Mouse (Mus musculus) neural tube, embryonic 14.5 days (tissue): ENCODE measurements around the gene Klhl29. TPM values are rescaled to one million over a fixed set of nuclear protein-coding genes. Genes with fewer than 3 reads are reported as not detected.

Experiments used
- ATAC-seq: fragments of 200-750 bp; cut with Nextera tagmentation; 2 replicates; pipeline ENCODE4 v1.8.0; 2017; ENCODE audit warnings: low read depth, mild to moderate bottlenecking, moderate TSS enrichment, moderate library complexity
- H3K27ac ChIP-seq: fragments of 300-500 bp; sonication (generic); 2 replicates; pipeline ENCODE4 v1.5.1; 2014; ENCODE audit warnings: low read depth, mild to moderate bottlenecking, control low read depth, low read length, moderate library complexity, mixed read lengths
- H3K27me3 ChIP-seq: fragments of 300-500 bp; sonication (generic); 2 replicates; pipeline ENCODE4 v1.6.1; 2014; ENCODE audit warnings: low read length; ENCODE audit not compliant: control insufficient read depth, insufficient read depth
- H3K36me3 ChIP-seq: fragments of 300-500 bp; sonication (generic); 2 replicates; pipeline ENCODE4 v1.6.1; 2014; ENCODE audit warnings: low read length, mixed read lengths; ENCODE audit not compliant: control insufficient read depth, insufficient read depth
- H3K4me1 ChIP-seq: fragments of 300-500 bp; sonication (generic); 2 replicates; pipeline ENCODE4 v1.6.1; 2014; ENCODE audit warnings: low read length; ENCODE audit not compliant: control insufficient read depth, insufficient read depth
- H3K4me2 ChIP-seq: fragments of 300-500 bp; sonication (generic); 2 replicates; pipeline ENCODE4 v1.6.1; 2014; ENCODE audit warnings: mild to moderate bottlenecking, low read depth, low read length, control low read depth
- H3K4me3 ChIP-seq: fragments of 300-500 bp; sonication (generic); 2 replicates; pipeline ENCODE4 v1.5.1; 2014; ENCODE audit warnings: low read depth, low read length, control low read depth, mixed read lengths
- H3K9ac ChIP-seq: fragments of 300-500 bp; sonication (generic); replicated peaks from 2 replicates; pipeline ENCODE4 v1.6.1; 2014; ENCODE audit warnings: low read depth, mild to moderate bottlenecking, control low read depth, low read length, mixed read lengths
- H3K9me3 ChIP-seq: fragments of 300-500 bp; sonication (generic); 2 replicates; pipeline ENCODE4 v1.6.1; 2016; ENCODE audit warnings: low read length; ENCODE audit not compliant: control insufficient read depth
- WGBS: fragments of 180-500 bp; shearing (Covaris S2); extraction: QIAGEN DNeasy Blood & Tissue Kit; methylation state at CpG from one replicate; pipeline ENCODE4 v1.1.7; 2014; 5-methylcytosine and 5-hydroxymethylcytosine counted together
- polyA plus RNA-seq: library from polyadenylated mRNA; unstranded; fragments of >200 nt; fragmentation: Nextera tagmentation; extraction: Ambion mirVana; gene quantifications from 2 replicates; pipeline ENCODE4 v1.2.1, GENCODE M21; 2014

Klhl29 gene
- polyA plus RNA-seq, 1 experiment from 2014 or later, result 6.1 TPM

DNA sequence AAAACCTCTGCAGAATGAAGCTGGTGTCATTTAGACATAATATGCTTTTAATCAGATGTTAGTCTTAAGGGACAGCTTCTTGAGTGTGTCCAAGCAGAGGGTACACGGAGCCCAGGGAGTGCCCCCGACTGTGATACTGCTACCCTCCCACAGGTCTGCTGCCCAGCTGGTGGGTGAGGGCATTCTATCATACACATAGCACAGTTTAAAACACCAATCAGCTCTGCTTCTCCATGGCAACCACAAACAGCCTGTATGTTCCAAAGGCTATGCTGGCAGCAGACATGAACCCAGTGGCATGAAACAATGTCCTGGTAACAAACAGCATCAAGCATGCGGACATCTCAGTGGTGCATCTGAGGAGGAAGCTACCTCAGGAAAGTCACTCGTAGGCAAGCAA lies 192.9 kb downstream of the Klhl29 start:
- H3K4me1 ChIP-seq, result 0 out of 2 replicates have a peak, but pooled peaks cover 3% of the 10 kb centered on the region
- no peak overlapping the region for H3K4me3 ChIP-seq
- H3K27me3 ChIP-seq, result no peaks in the 10 kb centered on the region
- no peaks in the 10 kb centered on the region for H3K36me3 ChIP-seq
- ATAC-seq, result peak; percentile 47; the same call in 1 of the 2 replicates
- 69% methylated on average over 4 of the region's 4 CpGs for WGBS
- no peak overlapping the region for H3K27ac ChIP-seq
- no peaks in the 10 kb centered on the region for H3K9me3 ChIP-seq
- no peak overlapping the region for H3K9ac ChIP-seq
- H3K4me2 ChIP-seq, result no peak overlapping the region

DNA sequence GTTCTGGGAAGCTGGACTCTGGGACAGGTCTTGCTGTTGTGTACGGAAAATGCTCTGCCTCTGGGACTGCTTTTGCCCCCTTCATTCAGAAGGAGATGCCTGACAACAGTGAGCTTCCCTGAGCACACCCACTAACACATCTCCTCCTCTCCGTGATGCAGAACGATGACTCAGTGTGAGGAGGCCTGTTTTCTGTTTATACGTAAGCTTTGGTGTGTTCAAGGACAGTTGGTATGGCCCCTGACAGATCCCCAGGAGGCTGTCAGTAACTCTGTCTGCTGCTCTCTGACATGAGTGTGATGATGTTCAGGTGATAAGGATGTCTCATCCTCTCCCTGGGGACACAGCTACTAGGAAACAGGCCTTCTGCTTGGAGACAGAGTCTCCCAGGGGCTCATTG lies 193.3 kb downstream of the Klhl29 start:
- no peak for ATAC-seq
- Histone ChIP-seq H3K4me2 (no peak overlapping the region), H3K27me3 (no peaks in the 10 kb centered on the region), H3K9ac (no peak overlapping the region), H3K9me3 (no peaks in the 10 kb centered on the region), H3K4me1 (0 out of 2 replicates have a peak, but pooled peaks cover 3% of the 10 kb centered on the region), H3K4me3 (no peak overlapping the region), H3K36me3 (no peaks in the 10 kb centered on the region), H3K27ac (no peak overlapping the region)
- 85% methylated on average over 4 of the region's 4 CpGs for WGBS

DNA sequence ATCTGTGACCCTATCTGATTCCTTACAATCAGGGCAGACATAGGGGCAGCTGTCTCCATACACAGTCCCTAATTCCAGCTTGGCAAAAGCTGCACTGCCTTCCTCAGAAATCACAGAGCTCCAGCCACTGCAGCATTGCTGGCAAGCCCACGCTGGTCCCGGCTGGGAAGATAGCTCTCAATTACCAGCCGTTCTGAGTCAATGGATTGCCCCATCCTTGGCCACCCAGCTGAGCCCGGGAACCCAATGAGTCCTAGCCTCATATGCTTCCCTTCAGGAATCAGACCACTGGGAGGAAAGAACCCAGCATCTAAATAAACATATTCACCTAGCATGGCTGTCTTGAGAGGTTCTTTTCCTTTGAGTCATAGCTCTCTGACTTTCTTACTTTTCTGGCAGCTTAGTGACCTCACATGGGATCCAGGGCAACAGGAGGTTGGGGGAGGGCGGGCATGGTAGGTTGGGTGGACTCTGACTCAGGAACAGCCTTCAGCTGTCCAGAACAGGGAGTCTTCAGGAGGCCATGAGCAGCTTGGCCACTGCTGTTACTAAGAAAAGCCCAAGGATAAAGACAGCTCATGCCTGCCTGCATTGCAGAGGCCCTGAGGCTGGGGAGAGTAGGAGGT lies 198.7 kb downstream of the Klhl29 start:
- no peak for ATAC-seq
- no peak overlapping the region for H3K4me3 ChIP-seq
- no peaks in the 10 kb centered on the region for H3K9me3 ChIP-seq
- 58% methylated on average over 5 of the region's 5 CpGs for WGBS
- no peaks in the 10 kb centered on the region for H3K27me3 ChIP-seq
- H3K27ac ChIP-seq, result no peak overlapping the region
- no peaks in the 10 kb centered on the region for H3K4me1 ChIP-seq
- H3K4me2 ChIP-seq, result no peak overlapping the region
- H3K9ac ChIP-seq, result no peak overlapping the region
- no peaks in the 10 kb centered on the region for H3K36me3 ChIP-seq

DNA sequence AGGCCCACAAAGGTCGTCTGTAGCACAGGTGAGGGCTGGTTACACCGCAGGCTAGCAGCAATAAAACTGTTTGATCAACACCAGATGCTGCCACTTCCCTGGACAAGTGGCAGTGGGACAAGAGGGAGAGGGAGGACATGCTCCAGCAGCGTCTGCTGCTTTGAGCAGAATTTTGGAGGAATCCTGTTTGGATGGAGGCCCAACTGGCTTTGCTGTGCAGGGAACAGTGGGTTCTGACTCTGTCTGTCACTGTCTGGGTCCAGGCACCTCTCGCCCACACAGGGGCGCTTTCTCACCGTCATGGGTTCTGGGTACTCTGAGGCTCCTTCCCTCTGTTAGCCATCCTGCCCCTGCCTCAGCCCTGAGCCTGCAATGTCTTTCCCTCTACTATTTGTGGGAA lies 209.3 kb downstream of the Klhl29 start:
- H3K27ac ChIP-seq, result no peak overlapping the region
- H3K36me3 ChIP-seq, result no peaks in the 10 kb centered on the region
- 50% methylated on average over 6 of the region's 6 CpGs for WGBS
- no peak overlapping the region for H3K9ac ChIP-seq
- no peaks in the 10 kb centered on the region for H3K9me3 ChIP-seq
- H3K4me2 ChIP-seq, result no peak overlapping the region
- H3K4me3 ChIP-seq, result no peak overlapping the region
- H3K4me1 ChIP-seq, result no peaks in the 10 kb centered on the region
- ATAC-seq, result peak; percentile 52; the same call in 1 of the 2 replicates
- H3K27me3 ChIP-seq, result no peaks in the 10 kb centered on the region

DNA sequence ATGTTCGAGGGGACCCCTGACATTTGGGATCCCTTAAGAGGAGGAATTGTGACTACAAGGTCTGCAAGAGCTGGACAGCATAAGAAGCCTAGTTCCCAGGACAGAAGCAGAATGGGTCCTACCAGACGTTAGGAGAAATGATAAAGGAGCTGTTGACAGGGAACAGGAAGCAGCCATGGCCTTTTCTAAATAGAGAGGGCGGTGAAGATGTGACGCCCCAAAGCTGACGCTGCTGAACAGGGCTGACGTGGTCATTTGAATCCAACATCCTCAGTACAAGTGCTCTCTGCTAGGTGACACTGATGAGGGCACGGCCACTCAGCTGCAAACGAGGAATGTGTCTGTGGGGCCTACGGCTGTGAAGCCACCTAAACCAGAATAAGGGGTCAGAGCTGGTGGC lies 210.1 kb downstream of the Klhl29 start:
- Histone ChIP-seq H3K4me1 (no peaks in the 10 kb centered on the region), H3K9me3 (no peaks in the 10 kb centered on the region), H3K9ac (no peak overlapping the region), H3K27ac (no peak overlapping the region), H3K4me2 (no peak overlapping the region), H3K4me3 (no peak overlapping the region), H3K27me3 (no peaks in the 10 kb centered on the region), H3K36me3 (no peaks in the 10 kb centered on the region)
- ATAC-seq, result no peak
- WGBS, result 79% methylated on average over 9 of the region's 9 CpGs

DNA sequence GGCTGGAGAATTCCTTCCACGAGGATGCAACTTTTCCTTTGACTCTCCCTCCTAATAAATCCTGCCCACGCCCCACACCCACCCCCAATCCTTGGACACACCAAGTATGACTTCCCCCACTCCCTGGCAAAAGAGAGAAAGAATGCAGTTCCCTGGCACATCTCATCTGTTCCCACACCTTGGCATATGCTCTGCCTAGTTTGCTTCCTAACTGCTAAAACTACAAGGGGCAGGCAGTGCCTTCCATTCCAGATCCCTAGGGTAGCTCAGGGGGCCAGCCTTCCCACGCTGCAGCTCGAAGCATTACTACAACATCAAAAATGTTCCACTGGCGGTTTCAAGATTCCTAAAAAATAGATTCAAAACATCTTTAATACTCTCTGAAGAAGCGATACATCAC lies 212.8 kb downstream of the Klhl29 start:
- Histone ChIP-seq H3K4me2 (no peak overlapping the region), H3K9ac (no peak overlapping the region), H3K9me3 (no peaks in the 10 kb centered on the region), H3K4me1 (no peaks in the 10 kb centered on the region), H3K36me3 (no peaks in the 10 kb centered on the region), H3K27ac (no peak overlapping the region), H3K27me3 (no peaks in the 10 kb centered on the region), H3K4me3 (no peak overlapping the region)
- WGBS, result 89% methylated on average over 6 of the region's 6 CpGs
- ATAC-seq, result no peak

DNA sequence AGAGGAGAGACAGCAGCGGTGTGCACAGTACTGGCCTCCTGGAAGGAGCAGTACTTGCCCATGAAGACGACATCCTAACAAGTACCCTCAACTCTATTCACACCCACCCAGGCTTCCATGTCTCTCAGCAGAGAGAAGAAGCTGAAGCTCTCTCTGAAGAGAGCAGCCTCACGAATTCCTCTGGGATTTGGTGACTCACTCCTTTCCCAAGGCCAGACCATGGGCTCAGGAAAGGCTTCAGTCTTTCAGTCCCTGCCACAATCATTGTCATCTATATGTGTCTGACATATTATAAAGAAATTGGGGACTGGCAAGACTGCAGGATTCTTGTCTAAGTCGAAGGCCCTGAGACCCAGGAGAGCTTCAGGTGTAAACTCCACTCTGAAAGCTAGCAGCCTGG lies 213.9 kb downstream of the Klhl29 start:
- Histone ChIP-seq H3K4me1 (no peaks in the 10 kb centered on the region), H3K4me3 (no peak overlapping the region), H3K27me3 (no peaks in the 10 kb centered on the region), H3K9me3 (no peaks in the 10 kb centered on the region), H3K9ac (no peak overlapping the region), H3K36me3 (no peaks in the 10 kb centered on the region), H3K27ac (no peak overlapping the region), H3K4me2 (no peak overlapping the region)
- no peak for ATAC-seq
- WGBS, result 86% methylated on average over 4 of the region's 4 CpGs

DNA sequence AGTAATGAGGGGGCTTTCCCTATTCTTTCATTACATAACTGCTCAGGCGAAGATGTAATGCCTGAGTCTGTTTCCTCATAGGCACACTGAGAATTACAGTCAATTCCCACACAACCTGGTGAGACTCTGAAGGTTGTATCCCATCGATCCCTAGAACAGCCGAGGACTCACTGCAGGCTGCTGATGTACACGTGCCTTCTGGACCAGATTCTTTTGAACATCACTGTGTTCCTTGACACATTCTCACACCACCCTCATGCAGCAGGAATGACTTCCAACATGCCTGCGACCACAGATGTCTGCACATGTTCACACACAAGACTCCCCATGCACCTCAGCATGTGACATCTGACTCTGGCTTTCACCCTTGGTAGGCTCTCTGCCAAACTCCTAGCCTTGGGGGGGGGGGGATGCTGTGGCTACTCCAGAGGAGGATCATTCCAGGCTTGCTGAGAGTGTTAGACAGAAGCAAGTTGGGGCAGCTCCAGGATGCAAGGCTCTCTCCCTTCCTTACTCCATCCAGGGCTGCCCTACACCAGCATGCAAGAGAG lies 217.5 kb downstream of the Klhl29 start:
- Histone ChIP-seq H3K4me3 (no peak overlapping the region), H3K36me3 (no peaks in the 10 kb centered on the region), H3K27ac (no peak overlapping the region), H3K4me1 (no peaks in the 10 kb centered on the region), H3K9me3 (no peaks in the 10 kb centered on the region), H3K9ac (no peak overlapping the region), H3K27me3 (no peaks in the 10 kb centered on the region), H3K4me2 (no peak overlapping the region)
- 87% methylated on average over 5 of the region's 5 CpGs for WGBS
- ATAC-seq, result no peak

DNA sequence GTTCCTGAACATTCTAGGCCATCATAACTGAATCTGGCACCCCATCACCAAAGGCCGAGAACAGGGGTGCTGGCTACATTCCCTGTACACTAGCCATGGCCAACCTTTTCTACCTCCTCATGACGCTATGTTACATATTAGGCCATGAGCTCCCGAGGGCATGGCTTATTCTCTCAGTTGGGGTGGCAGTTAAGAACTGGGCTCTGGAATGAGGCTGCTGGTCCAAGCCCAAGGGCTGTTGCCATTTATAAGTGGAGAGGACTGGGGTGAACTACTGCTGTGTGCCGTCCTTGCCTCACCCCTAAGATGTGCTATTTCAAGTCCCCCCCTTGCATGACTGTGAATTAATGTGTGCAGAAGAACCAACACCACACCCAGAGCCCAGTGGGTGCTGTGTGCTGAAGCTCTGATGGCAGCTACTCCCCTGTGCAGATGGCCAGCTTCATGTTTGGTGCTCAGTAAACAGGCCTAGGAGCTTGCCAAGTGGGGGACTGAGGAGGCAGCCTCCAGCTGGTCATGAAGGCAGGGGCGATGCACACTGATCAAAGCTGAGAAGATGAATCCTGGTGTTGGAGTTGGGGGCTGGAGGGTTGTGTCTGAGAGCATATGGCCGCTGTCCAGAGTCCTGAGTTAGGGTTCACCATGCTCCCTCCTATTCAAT lies 218.3 kb downstream of the Klhl29 start:
- H3K27ac ChIP-seq, result no peak overlapping the region
- H3K4me3 ChIP-seq, result no peak overlapping the region
- WGBS, result 85% methylated on average over 6 of the region's 6 CpGs
- no peaks in the 10 kb centered on the region for H3K36me3 ChIP-seq
- H3K27me3 ChIP-seq, result no peaks in the 10 kb centered on the region
- ATAC-seq, result no peak
- H3K9ac ChIP-seq, result no peak overlapping the region
- no peaks in the 10 kb centered on the region for H3K4me1 ChIP-seq
- H3K9me3 ChIP-seq, result no peaks in the 10 kb centered on the region
- no peak overlapping the region for H3K4me2 ChIP-seq
